Mouse (Mus musculus) small intestine, adult 2 months (tissue): ENCODE measurements around the gene Gramd1b. TPM values are rescaled to one million over a fixed set of nuclear protein-coding genes. Genes with fewer than 3 reads are reported as not detected.

Source experiments
- H3K27ac ChIP-seq: fragments of 200-500 bp; 2 replicates; pipeline ENCODE4 v1.5.1; 2012; ENCODE audit warnings: low read depth, low read length, control low read depth, inconsistent platforms; ENCODE audit not compliant: insufficient read depth
- H3K27me3 ChIP-seq: fragments of 200-500 bp; 2 replicates; pipeline ENCODE4 v1.6.1; 2012; ENCODE audit warnings: mild to moderate bottlenecking, moderate library complexity, low read length, inconsistent platforms; ENCODE audit not compliant: control insufficient read depth, insufficient read depth
- H3K36me3 ChIP-seq: fragments of 200-500 bp; 2 replicates; pipeline ENCODE4 v1.6.1; 2012; ENCODE audit warnings: mild to moderate bottlenecking, low read length, control low read depth, inconsistent platforms; ENCODE audit not compliant: control insufficient read depth, insufficient read depth
- H3K4me1 ChIP-seq: fragments of 200-500 bp; 2 replicates; pipeline ENCODE4 v1.6.1; 2012; ENCODE audit warnings: low read length, inconsistent platforms, mixed read lengths; ENCODE audit not compliant: control insufficient read depth, insufficient read depth, insufficient read length
- H3K4me3 ChIP-seq: fragments of 200-500 bp; 2 replicates; pipeline ENCODE4 v1.5.1; 2012; ENCODE audit warnings: low read depth, mild to moderate bottlenecking, control low read depth, inconsistent platforms, low read length, moderate library complexity
- CTCF ChIP-seq: fragments of 200-500 bp; IDR thresholded peaks from 2 replicates; pipeline ENCODE4 v1.5.1; 2012; ENCODE audit warnings: low read depth, mild to moderate bottlenecking, control low read depth, inconsistent platforms, low read length, moderate library complexity, mixed read lengths; ENCODE audit not compliant: insufficient replicate concordance, insufficient read length; ENCODE audit errors: extremely low read depth
- POLR2A ChIP-seq: fragments of 200-500 bp; IDR thresholded peaks from 2 replicates; pipeline ENCODE4 v1.6.1; 2012; ENCODE audit warnings: low read depth, mild to moderate bottlenecking, control low read depth, inconsistent platforms, low read length, moderate library complexity
- WGBS: fragments of 180-500 bp; shearing (Covaris S2); methylation state at CpG from one replicate; pipeline ENCODE4 v1.1.7; 2018; 5-methylcytosine and 5-hydroxymethylcytosine counted together
- polyA plus RNA-seq: library from polyadenylated mRNA; depleted of rRNA; stranded (reverse); fragments of >200 nt; gene quantifications from 2 replicates; pipeline ENCODE4 v1.2.3, GENCODE M21; 2012

Gramd1b gene
- polyA plus RNA-seq, 1 experiment, result 128 TPM

DNA sequence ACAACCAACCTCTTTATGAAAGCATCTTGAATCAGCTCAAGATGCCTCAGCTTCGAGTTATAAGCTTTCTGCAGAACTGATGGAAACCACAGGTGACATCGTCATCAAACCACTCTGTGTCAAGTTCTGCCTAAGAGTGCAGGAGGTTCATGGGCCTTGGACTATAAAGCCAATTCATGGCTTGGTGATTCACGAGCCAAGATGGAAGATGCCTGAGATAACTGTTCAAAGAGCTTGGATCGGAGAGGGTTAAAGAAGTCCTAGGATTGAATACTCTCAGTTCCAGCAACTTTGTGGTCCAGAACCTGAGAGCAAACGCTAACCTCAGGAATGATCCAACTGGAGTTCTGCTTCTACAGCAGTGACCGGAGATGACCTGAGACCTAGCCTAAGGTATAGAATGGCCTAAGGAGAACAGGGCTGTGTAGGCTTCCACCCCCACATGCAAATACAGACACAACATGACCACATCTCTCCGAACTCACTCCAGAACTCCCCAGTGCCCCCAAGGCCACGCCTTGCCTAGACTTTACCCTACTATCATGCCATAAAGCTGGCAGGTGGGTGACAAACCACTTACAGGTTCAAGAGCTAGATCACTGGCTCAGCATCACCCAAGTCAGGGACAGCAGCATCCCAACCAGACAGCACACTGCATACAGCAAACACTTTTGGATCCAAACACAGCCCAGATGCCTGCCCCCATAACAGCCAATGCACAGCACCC, 141.4 kb downstream of the Gramd1b start:
- Histone ChIP-seq H3K27me3 (no peaks in the 10 kb centered on the region), H3K4me1 (no peaks in the 10 kb centered on the region; the same call in 1 of the 2 replicates), H3K4me3 (no peak overlapping the region), H3K27ac (no peak overlapping the region), H3K36me3 (no peaks in the 10 kb centered on the region)
- WGBS, result 69% methylated on average over 8 of the region's 8 CpGs
- TF ChIP-seq CTCF (no peak), POLR2A (no peak)

DNA sequence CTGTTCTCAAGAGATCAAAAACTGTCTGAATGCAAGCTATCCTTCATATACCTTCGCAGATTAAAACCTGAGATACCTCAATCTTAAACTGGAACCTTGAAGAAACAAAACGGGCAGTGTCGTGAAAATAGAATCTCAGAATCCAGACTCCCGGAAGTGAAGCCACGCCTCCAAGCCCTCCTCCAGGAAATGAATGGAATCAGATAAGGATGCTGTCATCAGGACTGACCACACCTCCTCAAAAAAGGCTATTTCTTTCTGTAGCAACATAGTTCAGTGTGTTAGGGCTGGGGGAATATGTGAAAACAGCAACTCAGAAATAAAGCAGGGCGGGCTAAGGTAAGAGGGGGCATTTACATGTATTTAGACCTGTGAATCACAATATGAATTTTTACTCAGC, 142.0 kb downstream of the Gramd1b start:
- Histone ChIP-seq H3K27ac (no peak overlapping the region), H3K27me3 (no peaks in the 10 kb centered on the region), H3K4me3 (no peak overlapping the region), H3K36me3 (no peaks in the 10 kb centered on the region), H3K4me1 (no peaks in the 10 kb centered on the region; the same call in 1 of the 2 replicates)
- TF ChIP-seq CTCF, result no peak
- no peak for TF ChIP-seq POLR2A
- 44% methylated on average over 6 of the region's 6 CpGs for WGBS

DNA sequence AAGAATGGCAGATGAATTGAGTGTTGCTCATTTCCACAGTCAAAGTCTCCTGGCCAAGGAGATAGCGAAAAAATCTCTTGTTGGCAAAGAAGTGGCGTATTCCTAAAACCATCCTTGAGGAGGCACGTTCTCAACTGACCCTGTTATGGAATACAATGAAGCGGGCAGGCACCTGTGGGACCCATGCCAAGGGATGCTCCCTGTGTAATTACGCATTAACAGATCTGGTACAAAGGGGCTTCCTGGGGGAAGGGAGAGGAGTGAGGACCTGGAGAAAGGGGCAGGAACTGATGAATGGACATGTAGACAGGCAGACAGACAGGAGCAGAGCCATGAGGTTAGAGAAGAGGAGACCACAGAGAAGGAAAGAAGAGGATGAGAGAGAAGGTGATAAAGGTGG, 146.4 kb downstream of the Gramd1b start:
- H3K4me1 ChIP-seq, result no peaks in the 10 kb centered on the region; the same call in 1 of the 2 replicates
- no peak for TF ChIP-seq POLR2A
- no peak for TF ChIP-seq CTCF
- no peaks in the 10 kb centered on the region for H3K27me3 ChIP-seq
- no peak overlapping the region for H3K4me3 ChIP-seq
- H3K36me3 ChIP-seq, result no peaks in the 10 kb centered on the region
- WGBS, result 90% methylated on average over 5 of the region's 5 CpGs
- no peak overlapping the region for H3K27ac ChIP-seq

DNA sequence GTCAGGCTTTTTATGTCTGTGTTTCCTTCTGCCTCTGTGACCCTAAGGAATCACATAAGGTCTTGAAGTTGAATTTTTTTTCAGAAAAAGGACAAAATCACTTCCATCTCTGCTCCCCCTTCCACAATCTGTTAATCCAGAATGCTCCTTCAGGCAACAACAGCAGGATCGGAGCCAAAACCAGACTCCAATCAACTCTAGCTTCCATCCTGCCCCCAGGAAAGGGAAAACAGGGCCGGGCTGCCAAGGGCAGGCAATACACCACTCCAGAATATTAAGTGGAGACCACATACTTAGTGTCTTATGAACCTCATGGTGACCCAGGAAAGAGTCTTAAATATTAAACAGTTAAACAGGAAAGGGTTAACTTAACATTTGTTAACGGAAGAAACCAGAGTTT, 148.7 kb downstream of the Gramd1b start:
- TF ChIP-seq CTCF (no peak), POLR2A (no peak)
- Histone ChIP-seq H3K27ac (no peak overlapping the region), H3K27me3 (no peaks in the 10 kb centered on the region), H3K36me3 (no peaks in the 10 kb centered on the region), H3K4me1 (no peaks in the 10 kb centered on the region; the same call in 1 of the 2 replicates), H3K4me3 (no peak overlapping the region)
- WGBS, result 80% methylated on average over 3 of the region's 3 CpGs

DNA sequence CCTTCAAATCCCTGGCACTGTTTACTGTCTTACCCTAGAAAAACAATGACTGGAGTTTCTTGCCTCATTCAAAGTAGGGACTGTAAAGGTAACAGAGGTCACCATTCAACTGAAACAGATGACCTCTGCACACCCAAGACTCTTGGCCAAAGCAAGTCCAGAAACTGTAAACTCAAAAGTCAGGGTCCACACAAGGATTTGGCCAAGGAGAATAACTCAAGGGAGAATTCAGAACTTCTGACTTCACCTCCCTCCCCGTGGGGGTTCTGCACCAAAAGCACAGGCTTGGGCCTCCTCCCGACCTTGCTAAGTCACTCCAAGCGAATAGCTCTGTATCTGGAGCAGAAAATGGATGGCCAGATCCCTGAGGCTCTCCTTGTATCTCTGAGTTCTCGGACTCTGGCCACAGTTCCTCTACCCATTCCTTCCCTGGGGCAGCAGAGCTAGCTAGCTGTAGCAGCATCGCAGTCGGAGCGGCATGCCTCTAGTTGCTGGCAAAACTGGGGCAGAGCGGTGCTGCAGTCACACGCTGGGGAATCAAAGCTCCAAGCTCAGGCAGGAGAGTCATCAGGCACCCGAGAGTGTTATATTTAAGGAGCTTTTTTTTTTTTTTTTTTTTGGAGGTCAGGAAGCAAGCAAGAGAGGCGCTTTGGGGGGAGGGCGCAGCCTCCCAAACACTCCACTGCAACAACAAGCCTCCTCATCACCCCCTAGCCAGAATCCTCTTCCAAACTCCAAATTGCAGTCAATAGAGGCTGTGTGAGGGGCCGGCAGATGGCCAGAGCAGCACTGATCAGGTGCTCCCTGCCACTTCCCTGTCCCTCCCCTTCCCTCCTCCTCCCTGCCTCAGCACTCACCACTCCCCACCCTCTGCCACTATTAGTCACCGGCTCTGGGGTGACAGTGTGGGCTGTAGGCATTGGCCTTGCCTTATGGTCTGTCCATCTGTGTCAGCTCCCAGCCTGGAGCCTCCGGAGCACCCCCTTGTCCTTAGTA, 149.5 kb downstream of the Gramd1b start:
- Histone ChIP-seq H3K27me3 (no peaks in the 10 kb centered on the region), H3K4me1 (peaks cover 2% of the 10 kb centered on the region; the same call in 1 of the 2 replicates), H3K36me3 (no peaks in the 10 kb centered on the region), H3K27ac (no peak overlapping the region), H3K4me3 (no peak overlapping the region)
- TF ChIP-seq CTCF (no peak), POLR2A (no peak)
- 61% methylated on average over 15 of the region's 15 CpGs for WGBS

DNA sequence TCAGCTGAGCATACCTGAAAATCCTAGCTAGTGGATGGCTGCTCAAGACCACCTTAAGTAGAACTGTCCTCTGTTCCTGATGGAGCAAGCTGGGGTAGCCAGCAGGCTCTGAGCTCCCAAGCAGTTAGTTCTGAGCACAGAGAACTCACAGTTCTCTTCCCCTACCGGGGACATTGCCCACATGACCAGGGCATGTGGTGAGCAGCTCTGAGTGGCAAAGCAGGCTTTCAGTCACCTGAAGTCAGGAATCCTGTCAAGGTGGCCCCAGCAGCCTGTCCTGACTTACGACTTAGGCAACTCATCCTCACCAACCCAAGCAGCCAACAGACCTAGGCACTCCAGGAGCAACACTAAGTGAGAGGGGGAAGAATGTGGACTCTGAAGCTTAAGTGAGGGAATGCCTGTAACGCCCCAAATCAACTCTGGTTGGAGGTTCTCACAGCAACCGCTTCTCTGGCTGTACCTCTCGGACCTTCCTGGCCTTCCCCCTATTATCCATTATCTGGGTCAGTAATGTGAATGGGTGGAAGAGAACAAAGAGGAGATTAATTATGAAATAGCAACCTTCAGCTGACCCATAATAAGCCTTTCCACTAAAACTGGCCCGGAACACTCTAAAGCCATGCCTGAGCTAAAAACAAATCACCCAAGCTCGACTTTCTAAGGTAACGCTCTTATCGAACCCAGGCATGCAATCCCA, 154.3 kb downstream of the Gramd1b start:
- Histone ChIP-seq H3K27ac (no peak overlapping the region), H3K27me3 (no peaks in the 10 kb centered on the region), H3K4me1 (0 out of 2 replicates have a peak, but pooled peaks cover 3% of the 10 kb centered on the region), H3K4me3 (no peak overlapping the region), H3K36me3 (no peaks in the 10 kb centered on the region)
- WGBS, result 77% methylated on average over 9 of the region's 9 CpGs
- TF ChIP-seq POLR2A, result no peak
- TF ChIP-seq CTCF, result no peak
